In genomic region chr5:32995756-32996155, GRCm38 (mm10) we compare ENCODE assay signal across 25 mouse cellular contexts. TPM values are rescaled to one million over a fixed set of nuclear protein-coding genes. Genes with fewer than 3 reads are reported as not detected.
DNase-seq lines count a peak whose midpoint lies in the region; ATAC-seq and TF ChIP-seq lines count a peak whose summit lies in the region.
"Had no signal": no experiment of that assay in that cellular context is flagged by ENCODE, and none has a peak within 500 bp of the region (broad histone marks: within the 10 kb centered on the region; RNA-seq: fewer than 3 reads in every experiment).

No protein-coding gene starts in this region.

- no peak for TF ChIP-seq POLR2A in liver, adult 2 months (IDR thresholded peaks at IDR 0.05; ENCODE audit: extremely low read depth, insufficient read depth, low read length)
- TF ChIP-seq POLR2A in cortical plate, adult 2 months (IDR thresholded peaks at IDR 0.05; ENCODE audit: extremely low read depth, insufficient read depth, low read length) = no peak

- ATAC-seq in liver, embryonic 12.5 days = no peak
- 0 out of 2 replicates have a peak, but pooled peaks have one; percentile 21 for ATAC-seq in megakaryocyte-erythroid progenitor cell, adult 5-6 weeks (replicated peaks; ENCODE audit: low FRiP score, low TSS enrichment, poor library complexity, severe bottlenecking)

- TF ChIP-seq CTCF in liver, adult 2 months (IDR thresholded peaks at IDR 0.05; ENCODE audit: low read depth, low read length) = no peak
- TF ChIP-seq CTCF in cortical plate, adult 2 months (IDR thresholded peaks at IDR 0.05; ENCODE audit: extremely low read depth, insufficient read depth, low read length) = no peak

- no peaks in the 10 kb centered on the region for H3K4me1 ChIP-seq in liver, adult 2 months (ENCODE audit: control insufficient read depth, insufficient read depth, low read length)
- H3K4me1 ChIP-seq in liver, embryonic 12.5 days = no peaks in the 10 kb centered on the region
- peaks cover 16% of the 10 kb centered on the region for H3K4me1 ChIP-seq in cortical plate, adult 2 months (ENCODE audit: control insufficient read depth, insufficient read depth, low read length)
- H3K4me1 ChIP-seq: stomach, embryonic 15.5 days had no signal

- no peaks in the 10 kb centered on the region for H3K79me2 ChIP-seq in liver, adult 2 months (ENCODE audit: control insufficient read depth, insufficient read depth, low read length)

- no peaks in the 10 kb centered on the region for H3K9me3 ChIP-seq in liver, embryonic 12.5 days (replicated peaks)
- H3K9me3 ChIP-seq: embryonic facial prominence, embryonic 10.5 days; forebrain, embryonic 15.5 days; heart, embryonic 13.5 days; limb, embryonic 13.5 days; stomach, embryonic 15.5 days had no signal

- no peaks in the 10 kb centered on the region for H3K27me3 ChIP-seq in liver, adult 2 months (ENCODE audit: control insufficient read depth, insufficient read depth, low read length)
- H3K27me3 ChIP-seq in liver, embryonic 12.5 days (replicated peaks) = peaks cover 15% of the 10 kb centered on the region; the same call in 1 of the 2 replicates
- H3K27me3 ChIP-seq: forebrain, embryonic 15.5 days; limb, embryonic 13.5 days; stomach, embryonic 15.5 days had no signal

- H3K4me3 ChIP-seq in liver, adult 2 months (ENCODE audit: insufficient read depth, low read depth, low read length) = no peak overlapping the region
- no peak overlapping the region for H3K4me3 ChIP-seq in liver, embryonic 12.5 days
- H3K4me3 ChIP-seq in cortical plate, adult 2 months (ENCODE audit: insufficient read depth, low read length) = no peak overlapping the region
- H3K4me3 ChIP-seq: embryonic facial prominence, embryonic 10.5 days; forebrain, embryonic 15.5 days; heart, adult 2 months; heart, embryonic 13.5 days; limb, embryonic 13.5 days; stomach, embryonic 15.5 days had no signal

- no peak overlapping the region for H3K4me2 ChIP-seq in liver, embryonic 12.5 days
- H3K4me2 ChIP-seq: forebrain, embryonic 15.5 days; heart, embryonic 13.5 days; limb, embryonic 13.5 days; lung, embryonic 14.5 days; midbrain, embryonic 11.5 days; stomach, embryonic 15.5 days had no signal

- H3K27ac ChIP-seq in liver, adult 2 months (replicated peaks; ENCODE audit: insufficient read depth, low read depth, low read length) = no peak overlapping the region
- no peak overlapping the region for H3K27ac ChIP-seq in liver, embryonic 12.5 days
- peak overlapping the region; percentile 2; the same call in 1 of the 2 replicates for H3K27ac ChIP-seq in cortical plate, adult 2 months (ENCODE audit: insufficient read depth, low read length)
- H3K27ac ChIP-seq: embryonic facial prominence, embryonic 10.5 days; heart, adult 2 months; heart, embryonic 13.5 days; kidney, postnatal 0 days; limb, embryonic 13.5 days; liver, embryonic 14.5 days; stomach, embryonic 15.5 days had no signal

- no peak overlapping the region for H3K9ac ChIP-seq in liver, adult 2 months (ENCODE audit: low read depth, low read length)
- H3K9ac ChIP-seq in liver, embryonic 12.5 days = no peak overlapping the region
- H3K9ac ChIP-seq: forebrain, embryonic 15.5 days; heart, embryonic 13.5 days; limb, embryonic 13.5 days; liver, embryonic 14.5 days; lung, embryonic 14.5 days; stomach, embryonic 15.5 days had no signal

- peak; percentile 17 for DNase-seq in kidney, postnatal 10 days
- no peak for DNase-seq in kidney, postnatal 14 days
- DNase-seq in liver, adult 2 months (ENCODE audit: extremely low read depth, low read depth, low spot score) = peak; percentile 17
- no peak for DNase-seq in gastrocnemius, adult 8-10 months (ENCODE audit: low spot score in 2 of 2)
- DNase-seq: adrenal gland, adult 8-10 months; cerebellum, adult 8-10 months; gastrocnemius, postnatal 25 days; heart, postnatal 14 days; kidney, adult 2 months; lung, embryonic 14.5 days; lung, postnatal 4 days; right cerebral cortex, postnatal 25 days; thymus, postnatal 36 days had no signal

- H3K36me3 ChIP-seq in liver, adult 2 months (ENCODE audit: control insufficient read depth, insufficient read depth, low read length) = no peaks in the 10 kb centered on the region
- H3K36me3 ChIP-seq in liver, embryonic 12.5 days = no peaks in the 10 kb centered on the region
- H3K36me3 ChIP-seq: embryonic facial prominence, embryonic 10.5 days; forebrain, embryonic 15.5 days; heart, embryonic 13.5 days; stomach, embryonic 15.5 days had no signal

- WGBS in liver, adult 2 months = 86% methylated on average over 4 of the region's 4 CpGs
- WGBS in liver, embryonic 12.5 days (ENCODE audit: insufficient replicate concordance) = 56% methylated on average over 4 of the region's 4 CpGs

RNA-seq across cellular contexts. Expression of gene Ywhah, which starts 22.9 kb away (rescaled TPM):
- total RNA-seq in liver, adult 2 months (2014; rRNA removed) = 23.4 and 26.7 TPM in 2 replicates
- polyA plus RNA-seq in liver, adult 2 months (2012; rRNA removed) = 29.5 and 31.2 TPM in 2 replicates
- polyA plus RNA-seq in liver, embryonic 12.5 days (2016; fragmentation: Nextera tagmentation; extraction: Ambion mirVana) = 282 and 294 TPM in 2 replicates
- polyA plus RNA-seq in cortical plate, adult 2 months (2012; rRNA removed) = 1,599 and 1,684 TPM in 2 replicates
- total RNA-seq in megakaryocyte-erythroid progenitor cell, adult 5-6 weeks (2014; fragmentation: Nextera tagmentation) = 240 and 310 TPM in 2 replicates
- 135 and 160 TPM in 2 replicates for total RNA-seq in megakaryocyte-erythroid progenitor cell, adult 5-6 weeks (2017)
- 10 to 100 TPM; 41.2 to 58.3 (median 44.9) TPM for total RNA-seq in gastrocnemius, adult 8-10 months (2022)

Comparison
In these comparisons a context has a peak if more than half of its experiments do, and no peak if none do; other contexts are left out.
1. DNase-seq: peak in kidney, postnatal 10 days (single experiment) and liver, adult 2 months (single experiment); none in kidney, postnatal 14 days (single experiment) and gastrocnemius, adult 8-10 months (0 of 2).